Comparison of ENCODE assay signal across 35 mouse cellular contexts in the genomic region with DNA sequence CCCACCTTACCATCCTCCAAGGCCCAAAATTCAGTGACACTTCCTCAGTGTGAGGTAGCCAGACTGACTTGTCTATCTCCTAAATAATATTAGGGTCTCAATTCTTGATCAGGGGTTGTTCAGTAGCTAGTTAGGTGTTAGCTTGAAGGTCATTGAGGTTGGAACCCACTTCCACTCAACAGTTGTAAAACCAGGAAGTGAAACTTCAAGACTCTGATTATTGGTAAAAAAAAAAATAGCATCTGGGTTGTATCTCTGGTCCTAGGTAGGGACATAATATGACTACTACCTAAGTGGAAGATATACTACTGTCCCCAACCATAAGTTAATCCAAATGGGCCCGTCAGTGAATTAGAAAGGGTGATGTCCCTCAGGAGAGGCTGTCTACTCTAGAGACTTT. TPM values are rescaled to one million over a fixed set of nuclear protein-coding genes. Genes with fewer than 3 reads are reported as not detected.
"Had no signal": no experiment of that assay in that cellular context is flagged by ENCODE, and none has a peak within 500 bp of the region (broad histone marks: within the 10 kb centered on the region; RNA-seq: fewer than 3 reads in every experiment).

No protein-coding gene starts in this region.

- H3K36me3 ChIP-seq: heart, embryonic 12.5 days; heart, embryonic 13.5 days; heart, embryonic 15.5 days; hindbrain, embryonic 10.5 days; hindbrain, embryonic 12.5 days; hindbrain, embryonic 13.5 days; hindbrain, embryonic 15.5 days; intestine, embryonic 15.5 days; kidney, embryonic 15.5 days had no signal

- H3K4me3 ChIP-seq: heart, embryonic 12.5 days; heart, embryonic 13.5 days; heart, embryonic 15.5 days; hindbrain, embryonic 10.5 days; hindbrain, embryonic 12.5 days; hindbrain, embryonic 13.5 days; hindbrain, embryonic 15.5 days; intestine, embryonic 15.5 days; kidney, embryonic 15.5 days; layer of hippocampus, adult 2 months; left cerebral cortex, adult 2 months had no signal

- H3K27me3 ChIP-seq: heart, embryonic 13.5 days; heart, embryonic 15.5 days; hindbrain, embryonic 12.5 days; hindbrain, embryonic 15.5 days; intestine, embryonic 15.5 days; kidney, embryonic 15.5 days had no signal

- H3K9ac ChIP-seq: heart, embryonic 12.5 days; heart, embryonic 13.5 days; heart, embryonic 15.5 days; hindbrain, embryonic 12.5 days; hindbrain, embryonic 13.5 days; hindbrain, embryonic 14.5 days; hindbrain, embryonic 15.5 days; intestine, embryonic 15.5 days; kidney, embryonic 15.5 days had no signal

- H3K27ac ChIP-seq: heart, embryonic 13.5 days; heart, embryonic 15.5 days; hindbrain, embryonic 10.5 days; hindbrain, embryonic 12.5 days; hindbrain, embryonic 13.5 days; hindbrain, embryonic 14.5 days; hindbrain, embryonic 15.5 days; hindbrain, postnatal 0 days; intestine, embryonic 15.5 days; kidney, embryonic 15.5 days; kidney, postnatal 0 days; layer of hippocampus, adult 2 months; left cerebral cortex, adult 2 months had no signal

- DNase-seq: heart, postnatal 10 days; heart, postnatal 14 days; heart, postnatal 36 days; heart, postnatal 4 days; kidney, adult 11 months; kidney, adult 18-20 months; kidney, adult 2 months; kidney, adult 8-10 months; kidney, adult 9 months; kidney, postnatal 10 days; kidney, postnatal 14 days; kidney, postnatal 25 days; kidney, postnatal 36 days; kidney, postnatal 4 days; layer of hippocampus, adult 9-11 months; layer of hippocampus, postnatal 36 days had no signal

- H3K4me2 ChIP-seq: heart, embryonic 12.5 days; heart, embryonic 13.5 days; heart, embryonic 15.5 days; hindbrain, embryonic 12.5 days; hindbrain, embryonic 13.5 days; hindbrain, embryonic 14.5 days; hindbrain, embryonic 15.5 days; intestine, embryonic 15.5 days; kidney, embryonic 15.5 days had no signal

- H3K4me1 ChIP-seq: heart, embryonic 12.5 days; heart, embryonic 13.5 days; heart, embryonic 15.5 days; hindbrain, embryonic 12.5 days; hindbrain, embryonic 15.5 days; intestine, embryonic 15.5 days; kidney, embryonic 15.5 days had no signal

- H3K9me3 ChIP-seq: heart, embryonic 13.5 days; heart, embryonic 15.5 days; hindbrain, embryonic 10.5 days; hindbrain, embryonic 15.5 days; intestine, embryonic 15.5 days; kidney, embryonic 15.5 days had no signal

- ATAC-seq: hindbrain, embryonic 16.5 days; hindbrain, postnatal 0 days; inflammation-experienced regulatory T-cells, adult 6 months; intestine, embryonic 15.5 days; intestine, embryonic 16.5 days; intestine, postnatal 0 days had no signal

RNA-seq across cellular contexts. Expression of a gene that starts 49.8 kb away (rescaled TPM):
- total RNA-seq: hematopoietic stem cell, adult 5-6 weeks had no signal
- polyA plus RNA-seq: inflammation-experienced regulatory T-cells, adult 6 months had no signal
